Mouse (Mus musculus): Measurements from ENCODE around the gene Nubpl. TPM values are rescaled to one million over a fixed set of nuclear protein-coding genes. Genes with fewer than 3 reads are reported as not detected.
"Not testable (repeated sequence)": the region's sequence is repeated elsewhere in the genome, so short reads cannot be mapped to it uniquely, and the experiment has no call there.

Gene Nubpl
- polyA plus RNA-seq (2015; fragmentation: Nextera tagmentation; extraction: Ambion mirVana): 9.3 and 10.9 TPM in 2 replicates

- Histone ChIP-seq H3K27me3 (no peaks in the 10 kb centered on the region), H3K4me2 (replicated peaks) (peak within 1 kb of the TSS; percentile 54), H3K4me3 (peak within 1 kb of the TSS; percentile 99), H3K36me3 (no peaks in the 10 kb centered on the region), H3K9ac (replicated peaks) (peak within 1 kb of the TSS; percentile 93), H3K9me3 (no peaks in the 10 kb centered on the region), H3K4me1 (peaks cover 13% of the 10 kb centered on the region), H3K27ac (replicated peaks) (peak within 1 kb of the TSS; percentile 77)
- under 1% methylated on average over 32 of the region's 32 CpGs for WGBS
- peak; percentile 98 for ATAC-seq (replicated peaks)
These were observed at the start of gene Nubpl for GRCm38 (mm10) chr12:52097650-52098070. Gene Nubpl (plus strand): TSS chr12:52097737.

GRCm38 (mm10) chr12:52049324-52049723, 48.2 kb upstream of the Nubpl start:
- H3K27ac ChIP-seq (replicated peaks): no peak overlapping the region
- ATAC-seq (replicated peaks): no peak
- no peak overlapping the region for H3K4me3 ChIP-seq
- no peaks in the 10 kb centered on the region for H3K27me3 ChIP-seq
- no peaks in the 10 kb centered on the region for H3K9me3 ChIP-seq
- no peaks in the 10 kb centered on the region for H3K4me1 ChIP-seq
- H3K4me2 ChIP-seq (replicated peaks): no peak overlapping the region
- H3K36me3 ChIP-seq: no peaks in the 10 kb centered on the region
- H3K9ac ChIP-seq (replicated peaks): no peak overlapping the region
- 68% methylated on average over 2 of the region's 2 CpGs for WGBS

- H3K27me3 ChIP-seq; H3K9me3 ChIP-seq; H3K4me1 ChIP-seq; H3K4me2 ChIP-seq (replicated peaks); H3K27ac ChIP-seq (replicated peaks); H3K4me3 ChIP-seq; H3K9ac ChIP-seq (replicated peaks); ATAC-seq (replicated peaks); H3K36me3 ChIP-seq: not testable (repeated sequence)
- 10% methylated on average over 3 of the region's 3 CpGs for WGBS
These were observed 18.2 kb upstream of the Nubpl start for GRCm38 (mm10) chr12:52079296-52079695.

- Histone ChIP-seq H3K4me1 (peaks cover 13% of the 10 kb centered on the region), H3K4me2 (replicated peaks) (peak overlapping the region; percentile 54), H3K36me3 (no peaks in the 10 kb centered on the region), H3K27me3 (no peaks in the 10 kb centered on the region), H3K9me3 (no peaks in the 10 kb centered on the region), H3K9ac (replicated peaks) (peak overlapping the region; percentile 93), H3K4me3 (peak overlapping the region; percentile 99), H3K27ac (replicated peaks) (peak overlapping the region; percentile 77; the same call in 1 of the 2 replicates)
- 71% methylated on average over 13 of the region's 13 CpGs for WGBS
- peak; percentile 73 for ATAC-seq (replicated peaks)
These were observed 388 bp upstream of the Nubpl start for GRCm38 (mm10) chr12:52097049-52097649.

- H3K27me3 ChIP-seq: no peaks in the 10 kb centered on the region
- no peak for ATAC-seq (replicated peaks)
- H3K4me2 ChIP-seq (replicated peaks): no peak overlapping the region
- no peaks in the 10 kb centered on the region for H3K9me3 ChIP-seq
- no peaks in the 10 kb centered on the region for H3K36me3 ChIP-seq
- H3K4me3 ChIP-seq: no peak overlapping the region
- 0 out of 2 replicates have a peak, but pooled peaks cover 7% of the 10 kb centered on the region for H3K4me1 ChIP-seq
- H3K27ac ChIP-seq (replicated peaks): no peak overlapping the region
- H3K9ac ChIP-seq (replicated peaks): no peak overlapping the region
These were observed 22.7 kb downstream of the Nubpl start for GRCm38 (mm10) chr12:52120276-52120675.

GRCm38 (mm10) chr12:52126407-52126806, 28.9 kb downstream of the Nubpl start:
- H3K4me3 ChIP-seq: no peak overlapping the region
- H3K27me3 ChIP-seq: no peaks in the 10 kb centered on the region
- H3K4me2 ChIP-seq (replicated peaks): no peak overlapping the region
- H3K27ac ChIP-seq (replicated peaks): no peak overlapping the region
- H3K36me3 ChIP-seq: no peaks in the 10 kb centered on the region
- WGBS: 93% methylated on average over 3 of the region's 3 CpGs
- H3K9me3 ChIP-seq: no peaks in the 10 kb centered on the region
- H3K9ac ChIP-seq (replicated peaks): no peak overlapping the region
- no peak for ATAC-seq (replicated peaks)
- H3K4me1 ChIP-seq: 0 out of 2 replicates have a peak, but pooled peaks cover under 1% of the 10 kb centered on the region

- ATAC-seq (replicated peaks): no peak
- Histone ChIP-seq H3K9me3 (no peaks in the 10 kb centered on the region), H3K4me3 (no peak overlapping the region), H3K4me1 (peaks cover 8% of the 10 kb centered on the region), H3K4me2 (replicated peaks) (no peak overlapping the region), H3K36me3 (no peaks in the 10 kb centered on the region), H3K27ac (replicated peaks) (no peak overlapping the region), H3K9ac (replicated peaks) (no peak overlapping the region), H3K27me3 (no peaks in the 10 kb centered on the region)
- 93% methylated on average over 3 of the region's 3 CpGs for WGBS
These were observed 31.5 kb downstream of the Nubpl start for GRCm38 (mm10) chr12:52129072-52129471.

- ATAC-seq (replicated peaks): 0 out of 2 replicates have a peak, but pooled peaks have one; percentile 38
- 2% methylated on average over 10 of the region's 10 CpGs for WGBS
- Histone ChIP-seq H3K9ac (replicated peaks) (no peak overlapping the region; the same call in 1 of the 2 replicates), H3K27ac (replicated peaks) (peak overlapping the region; percentile 46), H3K4me3 (no peak overlapping the region), H3K4me1 (peaks cover 15% of the 10 kb centered on the region), H3K9me3 (no peaks in the 10 kb centered on the region), H3K4me2 (replicated peaks) (peak overlapping the region; percentile 28), H3K27me3 (no peaks in the 10 kb centered on the region), H3K36me3 (no peaks in the 10 kb centered on the region)
These were observed 34.7 kb downstream of the Nubpl start for GRCm38 (mm10) chr12:52132256-52132655.

GRCm38 (mm10) chr12:52138296-52138695, 40.8 kb downstream of the Nubpl start:
- peak; percentile 92 for ATAC-seq (replicated peaks)
- Histone ChIP-seq H3K4me2 (replicated peaks) (peak overlapping the region; percentile 22), H3K27ac (replicated peaks) (peak overlapping the region; percentile 32; the same call in 1 of the 2 replicates), H3K9ac (replicated peaks) (no peak overlapping the region), H3K36me3 (no peaks in the 10 kb centered on the region), H3K27me3 (no peaks in the 10 kb centered on the region), H3K4me3 (no peak overlapping the region), H3K4me1 (peaks cover 23% of the 10 kb centered on the region), H3K9me3 (no peaks in the 10 kb centered on the region)
- WGBS: 9% methylated on average over 4 of the region's 4 CpGs

GRCm38 (mm10) chr12:52146639-52147038, 49.1 kb downstream of the Nubpl start:
- no peak for ATAC-seq (replicated peaks)
- Histone ChIP-seq H3K9ac (replicated peaks) (no peak overlapping the region), H3K27me3 (no peaks in the 10 kb centered on the region), H3K4me1 (no peaks in the 10 kb centered on the region), H3K27ac (replicated peaks) (no peak overlapping the region), H3K36me3 (peaks cover 5% of the 10 kb centered on the region; the same call in 1 of the 2 replicates), H3K4me2 (replicated peaks) (no peak overlapping the region), H3K4me3 (no peak overlapping the region), H3K9me3 (no peaks in the 10 kb centered on the region)
- WGBS: 88% methylated on average over 2 of the region's 2 CpGs

GRCm38 (mm10) chr12:52149448-52149847, 51.9 kb downstream of the Nubpl start:
- no peak overlapping the region for H3K9ac ChIP-seq (replicated peaks)
- ATAC-seq (replicated peaks): no peak
- H3K9me3 ChIP-seq: no peaks in the 10 kb centered on the region
- no peak overlapping the region for H3K4me2 ChIP-seq (replicated peaks)
- WGBS: 85% methylated on average over 3 of the region's 3 CpGs
- H3K27ac ChIP-seq (replicated peaks): no peak overlapping the region
- no peak overlapping the region for H3K4me3 ChIP-seq
- no peaks in the 10 kb centered on the region for H3K4me1 ChIP-seq
- no peaks in the 10 kb centered on the region for H3K36me3 ChIP-seq
- H3K27me3 ChIP-seq: no peaks in the 10 kb centered on the region

- H3K4me1 ChIP-seq: no peaks in the 10 kb centered on the region
- no peak overlapping the region for H3K4me2 ChIP-seq (replicated peaks)
- no peaks in the 10 kb centered on the region for H3K36me3 ChIP-seq
- no peak for ATAC-seq (replicated peaks)
- no peaks in the 10 kb centered on the region for H3K27me3 ChIP-seq
- no peaks in the 10 kb centered on the region for H3K9me3 ChIP-seq
- no peak overlapping the region for H3K9ac ChIP-seq (replicated peaks)
- WGBS: 96% methylated on average over 3 of the region's 3 CpGs
- H3K4me3 ChIP-seq: no peak overlapping the region
- no peak overlapping the region for H3K27ac ChIP-seq (replicated peaks)
These were observed 54.5 kb downstream of the Nubpl start for GRCm38 (mm10) chr12:52152071-52152470.

GRCm38 (mm10) chr12:52154906-52155305, 57.4 kb downstream of the Nubpl start:
- ATAC-seq (replicated peaks): no peak
- Histone ChIP-seq H3K4me1 (no peaks in the 10 kb centered on the region), H3K27me3 (no peaks in the 10 kb centered on the region), H3K4me2 (replicated peaks) (no peak overlapping the region), H3K9me3 (no peaks in the 10 kb centered on the region), H3K9ac (replicated peaks) (no peak overlapping the region), H3K36me3 (no peaks in the 10 kb centered on the region), H3K4me3 (no peak overlapping the region), H3K27ac (replicated peaks) (no peak overlapping the region)
- WGBS: 91% methylated on average over 4 of the region's 4 CpGs

All from forebrain, embryonic 15.5 days (tissue).